16 mouse cellular contexts compared by ENCODE assay signal in genomic region chr3:143807544-143807943, GRCm38 (mm10).
A peak's percentile ranks its signal among the peaks of the same experiment; 100 is the strongest.
DNase-seq lines count a peak whose midpoint lies in the region; ATAC-seq and TF ChIP-seq lines count a peak whose summit lies in the region.
"Had no signal": no experiment of that assay in that cellular context is flagged by ENCODE, and none has a peak within 500 bp of the region (broad histone marks: within the 10 kb centered on the region; RNA-seq: fewer than 3 reads in every experiment).

No protein-coding gene starts in this region.

- no peak overlapping the region for H3K9ac ChIP-seq in liver, adult 2 months (ENCODE audit: low read depth, low read length)
- H3K9ac ChIP-seq in liver, postnatal 0 days (replicated peaks) = no peak overlapping the region
- no peak overlapping the region for H3K9ac ChIP-seq in intestine, embryonic 16.5 days (ENCODE audit: low read depth, low read length)
- H3K9ac ChIP-seq in hindbrain, postnatal 0 days (replicated peaks; ENCODE audit: low read length) = no peak overlapping the region
- H3K9ac ChIP-seq: forebrain, postnatal 0 days; liver, embryonic 14.5 days had no signal

- H3K4me1 ChIP-seq in liver, adult 2 months (ENCODE audit: control insufficient read depth, insufficient read depth, low read length) = no peaks in the 10 kb centered on the region
- H3K4me1 ChIP-seq in liver, postnatal 0 days (ENCODE audit: insufficient read depth) = no peaks in the 10 kb centered on the region
- no peaks in the 10 kb centered on the region for H3K4me1 ChIP-seq in intestine, embryonic 16.5 days (ENCODE audit: control insufficient read depth, insufficient read depth, low read length)
- no peaks in the 10 kb centered on the region for H3K4me1 ChIP-seq in cerebellum, adult 2 months (ENCODE audit: control insufficient read depth, insufficient read depth, low read length)
- no peaks in the 10 kb centered on the region for H3K4me1 ChIP-seq in hindbrain, postnatal 0 days (ENCODE audit: insufficient read depth, low read length)

- no peak for TF ChIP-seq POLR2A in liver, adult 2 months (IDR thresholded peaks at IDR 0.05; ENCODE audit: extremely low read depth, insufficient read depth, low read length)
- TF ChIP-seq POLR2A in cerebellum, adult 2 months (IDR thresholded peaks at IDR 0.05; ENCODE audit: borderline replicate concordance, insufficient read depth, low read length) = no peak

- TF ChIP-seq CTCF in liver, adult 2 months (IDR thresholded peaks at IDR 0.05; ENCODE audit: low read depth, low read length) = no peak
- no peak for TF ChIP-seq CTCF in liver, postnatal 0 days (IDR thresholded peaks at IDR 0.05; ENCODE audit: low read depth)
- TF ChIP-seq CTCF in cerebellum, adult 2 months (IDR thresholded peaks at IDR 0.05; ENCODE audit: borderline replicate concordance, insufficient read depth, low read depth, low read length) = no peak
- TF ChIP-seq CTCF in hindbrain, postnatal 0 days (IDR thresholded peaks at IDR 0.05; ENCODE audit: low read depth) = no peak

- no peaks in the 10 kb centered on the region for H3K36me3 ChIP-seq in liver, adult 2 months (ENCODE audit: control insufficient read depth, insufficient read depth, low read length)
- H3K36me3 ChIP-seq in liver, postnatal 0 days (replicated peaks; ENCODE audit: insufficient read depth, low read length) = no peaks in the 10 kb centered on the region
- H3K36me3 ChIP-seq in intestine, embryonic 16.5 days (ENCODE audit: control insufficient read depth, insufficient read depth, low read length) = no peaks in the 10 kb centered on the region
- no peaks in the 10 kb centered on the region for H3K36me3 ChIP-seq in hindbrain, postnatal 0 days (ENCODE audit: insufficient read depth, low read length)

- H3K27me3 ChIP-seq in liver, adult 2 months (ENCODE audit: control insufficient read depth, insufficient read depth, low read length) = no peaks in the 10 kb centered on the region
- H3K27me3 ChIP-seq in liver, postnatal 0 days (ENCODE audit: insufficient read depth, low read length) = no peaks in the 10 kb centered on the region
- H3K27me3 ChIP-seq in intestine, embryonic 16.5 days (replicated peaks; ENCODE audit: control insufficient read depth, insufficient read depth, low read length) = no peaks in the 10 kb centered on the region
- no peaks in the 10 kb centered on the region for H3K27me3 ChIP-seq in cerebellum, adult 2 months (ENCODE audit: control insufficient read depth, insufficient read depth, low read length)
- H3K27me3 ChIP-seq in hindbrain, postnatal 0 days (ENCODE audit: insufficient read depth, low read length) = no peaks in the 10 kb centered on the region

- no peaks in the 10 kb centered on the region for H3K9me3 ChIP-seq in liver, postnatal 0 days (ENCODE audit: low read length)
- no peaks in the 10 kb centered on the region for H3K9me3 ChIP-seq in intestine, embryonic 16.5 days (ENCODE audit: control insufficient read depth, low read length)
- H3K9me3 ChIP-seq in hindbrain, postnatal 0 days (ENCODE audit: low read length) = no peaks in the 10 kb centered on the region

- DNase-seq in liver, adult 2 months (ENCODE audit: extremely low read depth, low read depth, low spot score) = peak; percentile 7
- no peak for DNase-seq in liver, postnatal 0 days
- peak; percentile 29 for DNase-seq in kidney, postnatal 14 days
- DNase-seq in skeletal muscle tissue, adult 2 months (ENCODE audit: low read depth, low spot score) = peak; percentile 15
- DNase-seq in cerebellum, adult 2 months = no peak
- no peak for DNase-seq in hindbrain, postnatal 0 days (ENCODE audit: low spot score)
- DNase-seq in B cell, adult 2 months = no peak
- DNase-seq: forebrain, postnatal 0 days; heart, postnatal 4 days; right cerebral cortex, postnatal 14 days; thymus, postnatal 14 days had no signal

- H3K4me2 ChIP-seq in liver, postnatal 0 days (ENCODE audit: low read depth, low read length) = no peak overlapping the region
- no peak overlapping the region for H3K4me2 ChIP-seq in intestine, embryonic 16.5 days (ENCODE audit: low read depth, low read length)
- H3K4me2 ChIP-seq in hindbrain, postnatal 0 days (ENCODE audit: low read depth, low read length) = no peak overlapping the region

- TF ChIP-seq EP300 in liver, postnatal 0 days (IDR thresholded peaks at IDR 0.05; ENCODE audit: low read depth) = no peak

- H3K79me2 ChIP-seq in liver, adult 2 months (ENCODE audit: control insufficient read depth, insufficient read depth, low read length) = no peaks in the 10 kb centered on the region

- no peak overlapping the region for H3K4me3 ChIP-seq in liver, adult 2 months (ENCODE audit: insufficient read depth, low read depth, low read length)
- H3K4me3 ChIP-seq in liver, postnatal 0 days (ENCODE audit: low read depth, low read length) = no peak overlapping the region
- no peak overlapping the region for H3K4me3 ChIP-seq in intestine, embryonic 16.5 days (ENCODE audit: low read length)
- no peak overlapping the region for H3K4me3 ChIP-seq in cerebellum, adult 2 months (replicated peaks; ENCODE audit: insufficient read depth, low read depth, low read length)
- H3K4me3 ChIP-seq in hindbrain, postnatal 0 days (ENCODE audit: low read length) = no peak overlapping the region
- H3K4me3 ChIP-seq: erythroblast, embryonic 14.5 days; left cerebral cortex, adult 2 months; myocyte had no signal

- 93% methylated on average over 8 of the region's 8 CpGs for WGBS in liver, adult 2 months
- WGBS in liver, postnatal 0 days (ENCODE audit: insufficient replicate concordance) = 86% methylated on average over 8 of the region's 8 CpGs
- 78% methylated on average over 8 of the region's 8 CpGs for WGBS in intestine, embryonic 16.5 days
- WGBS in cerebellum, adult 2 months = 92% methylated on average over 8 of the region's 8 CpGs
- 88% methylated on average over 8 of the region's 8 CpGs for WGBS in hindbrain, postnatal 0 days

- no peak for ATAC-seq in liver, postnatal 0 days
- ATAC-seq in intestine, embryonic 16.5 days = peak; percentile 68
- no peak for ATAC-seq in hindbrain, postnatal 0 days
- ATAC-seq: forebrain, postnatal 0 days had no signal

- H3K27ac ChIP-seq in liver, adult 2 months (replicated peaks; ENCODE audit: insufficient read depth, low read depth, low read length) = no peak overlapping the region
- no peak overlapping the region for H3K27ac ChIP-seq in liver, postnatal 0 days (ENCODE audit: low read depth)
- peak overlapping the region; percentile 20; the same call in 1 of the 2 replicates for H3K27ac ChIP-seq in intestine, embryonic 16.5 days (ENCODE audit: low read length)
- H3K27ac ChIP-seq in cerebellum, adult 2 months (ENCODE audit: insufficient read depth, low read length) = no peak overlapping the region
- H3K27ac ChIP-seq in hindbrain, postnatal 0 days = no peak overlapping the region
- H3K27ac ChIP-seq: left cerebral cortex, adult 2 months; liver, embryonic 14.5 days had no signal

Comparison
In these comparisons a context has a peak if more than half of its experiments do, and no peak if none do; other contexts are left out.
1. DNase-seq: peak in liver, adult 2 months (single experiment), kidney, postnatal 14 days (single experiment) and skeletal muscle tissue, adult 2 months (single experiment); none in liver, postnatal 0 days (single experiment), cerebellum, adult 2 months (0 of 2), hindbrain, postnatal 0 days (single experiment) and B cell, adult 2 months (0 of 2).